9 mouse cellular contexts compared by ENCODE assay signal in genomic region chr13:11926720-11927500, GRCm38 (mm10).
DNase-seq lines count a peak whose midpoint lies in the region; ATAC-seq and TF ChIP-seq lines count a peak whose summit lies in the region.
"Had no signal": no experiment of that assay in that cellular context is flagged by ENCODE, and none has a peak within 500 bp of the region (broad histone marks: within the 10 kb centered on the region; RNA-seq: fewer than 3 reads in every experiment).

No protein-coding gene starts in this region.

- no peak overlapping the region for H3K4me3 ChIP-seq in heart, embryonic 10.5 days
- 0 out of 2 replicates have a peak overlapping the region, but pooled peaks have one; percentile 4 for H3K4me3 ChIP-seq in E14TG2a.4 (replicated peaks; ENCODE audit: low read length)
- no peak overlapping the region for H3K4me3 ChIP-seq in intestine, embryonic 16.5 days (ENCODE audit: low read length)
- no peak overlapping the region for H3K4me3 ChIP-seq in forebrain, embryonic 15.5 days
- H3K4me3 ChIP-seq: embryonic facial prominence, embryonic 13.5 days had no signal

- ATAC-seq in intestine, embryonic 16.5 days = 0 out of 2 replicates have a peak, but pooled peaks have one; percentile 28
- no peak for ATAC-seq in forebrain, embryonic 15.5 days (replicated peaks)

- peaks cover 9% of the 10 kb centered on the region; the same call in 1 of the 2 replicates for H3K4me1 ChIP-seq in heart, embryonic 10.5 days
- H3K4me1 ChIP-seq in E14TG2a.4 (replicated peaks; ENCODE audit: low read depth, low read length) = peaks cover 26% of the 10 kb centered on the region
- H3K4me1 ChIP-seq in intestine, embryonic 16.5 days (ENCODE audit: control insufficient read depth, insufficient read depth, low read length) = no peaks in the 10 kb centered on the region
- H3K4me1 ChIP-seq in forebrain, embryonic 15.5 days = no peaks in the 10 kb centered on the region

- peak; percentile 34 to 62 for DNase-seq in heart, adult 9 months (ENCODE audit: low spot score in 2 of 2)
- DNase-seq in heart, embryonic 10.5 days (ENCODE audit: low spot score) = no peak
- peak; percentile 54 for DNase-seq in cerebellum, adult 11-12 months
- no peak for DNase-seq in spleen, adult 12 weeks (ENCODE audit: low spot score)
- DNase-seq: thymus, adult 2 months had no signal

- H3K27ac ChIP-seq in heart, embryonic 10.5 days = no peak overlapping the region
- no peak overlapping the region for H3K27ac ChIP-seq in intestine, embryonic 16.5 days (ENCODE audit: low read length)
- no peak overlapping the region for H3K27ac ChIP-seq in forebrain, embryonic 15.5 days (replicated peaks)
- H3K27ac ChIP-seq: embryonic facial prominence, embryonic 13.5 days had no signal

- no peaks in the 10 kb centered on the region for H3K9me3 ChIP-seq in heart, embryonic 10.5 days
- H3K9me3 ChIP-seq in E14TG2a.4 (ENCODE audit: low read length) = peaks cover under 1% of the 10 kb centered on the region; the same call in 1 of the 2 replicates
- no peaks in the 10 kb centered on the region for H3K9me3 ChIP-seq in intestine, embryonic 16.5 days (ENCODE audit: control insufficient read depth, low read length)
- H3K9me3 ChIP-seq in forebrain, embryonic 15.5 days = no peaks in the 10 kb centered on the region
- H3K9me3 ChIP-seq: embryonic facial prominence, embryonic 13.5 days had no signal

- H3K4me2 ChIP-seq in intestine, embryonic 16.5 days (ENCODE audit: low read depth, low read length) = no peak overlapping the region
- H3K4me2 ChIP-seq in forebrain, embryonic 15.5 days (replicated peaks) = no peak overlapping the region
- H3K4me2 ChIP-seq: embryonic facial prominence, embryonic 13.5 days had no signal

- H3K9ac ChIP-seq in intestine, embryonic 16.5 days (ENCODE audit: low read depth, low read length) = no peak overlapping the region
- H3K9ac ChIP-seq in forebrain, embryonic 15.5 days (replicated peaks) = no peak overlapping the region
- H3K9ac ChIP-seq: embryonic facial prominence, embryonic 13.5 days had no signal

- H3K36me3 ChIP-seq in heart, embryonic 10.5 days = 0 out of 2 replicates have a peak, but pooled peaks cover 4% of the 10 kb centered on the region
- no peaks in the 10 kb centered on the region for H3K36me3 ChIP-seq in E14TG2a.4 (ENCODE audit: insufficient read depth, low read length)
- no peaks in the 10 kb centered on the region for H3K36me3 ChIP-seq in intestine, embryonic 16.5 days (ENCODE audit: control insufficient read depth, insufficient read depth, low read length)
- no peaks in the 10 kb centered on the region for H3K36me3 ChIP-seq in forebrain, embryonic 15.5 days
- H3K36me3 ChIP-seq: embryonic facial prominence, embryonic 13.5 days had no signal

- no peak for TF ChIP-seq CTCF in E14TG2a.4 (conservative IDR thresholded peaks at IDR 0.05; ENCODE audit: low read length)

- 64% methylated on average over 11 of the region's 11 CpGs for WGBS in heart, embryonic 10.5 days
- WGBS in intestine, embryonic 16.5 days = 49% methylated on average over 11 of the region's 11 CpGs
- 76% methylated on average over 11 of the region's 11 CpGs for WGBS in forebrain, embryonic 15.5 days

- no peaks in the 10 kb centered on the region for H3K27me3 ChIP-seq in heart, embryonic 10.5 days (ENCODE audit: insufficient read depth, poor library complexity, severe bottlenecking)
- no peaks in the 10 kb centered on the region for H3K27me3 ChIP-seq in E14TG2a.4 (ENCODE audit: insufficient read depth, low read length)
- no peaks in the 10 kb centered on the region for H3K27me3 ChIP-seq in intestine, embryonic 16.5 days (replicated peaks; ENCODE audit: control insufficient read depth, insufficient read depth, low read length)
- H3K27me3 ChIP-seq in forebrain, embryonic 15.5 days = no peaks in the 10 kb centered on the region
- H3K27me3 ChIP-seq: embryonic facial prominence, embryonic 13.5 days had no signal

Comparison
In these comparisons a context has a peak if more than half of its experiments do, and no peak if none do; other contexts are left out.
1. DNase-seq: peak in heart, adult 9 months (2 of 2) and cerebellum, adult 11-12 months (single experiment); none in heart, embryonic 10.5 days (single experiment) and spleen, adult 12 weeks (single experiment).